Mouse (Mus musculus): ENCODE measurements around the gene Etfa.

Gene Etfa

DNA sequence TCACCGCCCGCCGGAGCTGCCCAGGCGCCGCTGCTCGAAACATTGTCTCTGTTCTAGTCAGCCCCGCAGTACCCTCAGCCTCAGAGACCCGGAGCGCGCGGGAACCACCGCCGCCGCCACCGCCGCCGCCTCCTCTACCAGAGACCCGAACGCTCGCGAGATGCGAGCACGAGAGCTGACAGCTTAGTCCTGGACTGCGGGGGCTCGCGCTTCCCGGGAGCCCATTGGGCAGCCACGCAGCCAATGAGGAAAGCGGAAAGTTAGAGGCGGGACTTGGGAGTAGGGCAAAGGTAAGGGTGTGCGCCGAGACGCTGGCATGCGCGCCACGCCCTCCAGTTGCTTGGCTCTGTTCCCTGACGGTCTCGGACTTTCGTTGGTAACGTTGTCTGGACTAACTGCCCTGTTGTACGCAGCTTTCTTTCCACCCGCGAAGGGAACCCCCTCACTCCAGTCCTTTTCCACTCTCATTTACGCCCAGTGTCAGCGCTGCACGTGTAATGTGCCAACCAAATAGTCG lies at the start of gene Etfa:
Gene Etfa (minus strand): TSS at position 217 of the 517 bp plus-strand sequence.
- peak; percentile 90 to 92 for DNase-seq

DNA sequence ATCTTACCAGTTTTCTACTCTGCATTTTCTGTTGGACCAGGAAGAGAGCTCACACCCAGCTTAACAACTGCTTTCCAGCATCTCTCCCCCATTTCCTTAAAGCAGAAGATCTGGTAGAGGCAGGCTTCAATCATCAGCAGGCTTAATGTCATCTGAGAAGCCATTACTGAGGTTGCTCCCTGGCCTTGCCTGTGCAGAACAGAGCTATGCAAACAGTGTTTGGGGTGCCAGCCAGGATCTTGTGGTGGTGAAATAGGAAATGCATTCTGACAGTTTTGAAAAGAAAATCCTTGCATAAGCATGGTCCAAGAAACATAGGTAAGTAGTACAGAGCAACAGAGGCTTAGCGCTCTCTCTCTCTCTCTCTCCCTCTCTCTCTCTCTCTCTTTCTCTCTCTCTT lies 48.9 kb upstream of the Etfa start:
- no peak for DNase-seq

DNA sequence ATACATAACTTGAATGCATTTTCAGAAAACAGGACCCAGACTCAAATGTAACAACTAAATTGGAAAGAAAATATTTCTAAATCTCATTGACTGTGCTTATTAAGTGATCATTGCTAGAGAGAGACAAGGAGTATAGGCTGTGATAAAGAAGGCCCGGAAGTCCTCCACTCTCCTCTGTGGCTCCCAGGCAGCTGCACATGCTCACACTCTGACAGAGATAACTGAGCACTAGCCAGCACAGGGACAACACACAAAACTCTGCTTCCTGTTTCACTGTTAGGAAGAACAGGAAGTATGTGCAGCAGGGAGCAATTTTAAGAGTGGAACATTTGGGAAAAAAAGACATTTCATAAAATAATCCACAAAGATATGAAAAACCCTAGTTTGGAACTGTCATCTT lies 42.9 kb upstream of the Etfa start:
- DNase-seq, result no peak

DNA sequence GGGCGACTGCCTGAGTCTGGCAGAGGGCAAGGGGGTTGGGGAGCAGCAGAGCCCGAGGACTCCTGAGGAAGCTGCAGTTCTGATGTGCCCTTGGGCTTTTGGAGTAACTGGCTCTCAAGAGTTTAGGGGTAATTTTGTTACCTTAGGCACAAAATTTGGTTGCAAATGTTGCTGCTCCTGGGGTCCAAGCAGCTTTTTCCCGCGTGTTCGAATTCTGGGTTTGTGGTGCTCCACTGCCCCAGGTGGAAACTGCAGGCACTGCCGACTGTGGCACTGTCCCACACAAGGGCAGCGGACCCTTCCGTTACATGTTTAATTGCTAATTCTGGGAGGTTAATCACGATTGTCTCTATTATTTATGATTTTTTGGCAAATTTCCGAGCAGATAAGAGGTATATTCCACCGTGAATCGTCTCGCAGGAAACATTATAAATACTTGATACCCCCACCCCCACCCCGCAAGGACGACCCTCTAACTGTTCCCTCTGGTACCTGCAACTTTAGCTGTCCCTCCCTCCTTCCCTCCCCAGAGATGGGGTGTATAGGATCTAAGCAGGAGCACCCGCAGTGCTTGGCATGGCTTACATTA lies 37.4 kb upstream of the Etfa start:
- no peak for DNase-seq

DNA sequence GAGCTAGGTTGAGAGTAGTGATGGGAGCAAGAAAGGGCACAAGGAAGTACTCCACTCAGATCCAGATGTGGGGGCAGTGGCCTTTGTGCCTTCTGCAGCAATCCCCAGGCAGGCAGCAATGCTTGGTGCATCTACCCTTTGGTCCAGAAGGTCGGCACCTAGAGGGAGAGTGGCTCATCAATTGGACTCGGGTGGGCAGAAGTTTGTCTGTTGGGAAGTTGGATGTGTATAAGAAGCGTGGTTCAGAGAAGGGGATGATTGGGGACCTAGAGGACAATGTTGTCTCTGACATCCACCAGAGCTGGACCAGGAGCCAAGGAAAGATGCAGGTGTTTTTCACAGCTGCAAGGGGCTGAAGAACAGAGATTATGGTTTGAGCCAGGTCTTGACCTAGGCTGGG lies 36.8 kb upstream of the Etfa start:
- no peak for DNase-seq

DNA sequence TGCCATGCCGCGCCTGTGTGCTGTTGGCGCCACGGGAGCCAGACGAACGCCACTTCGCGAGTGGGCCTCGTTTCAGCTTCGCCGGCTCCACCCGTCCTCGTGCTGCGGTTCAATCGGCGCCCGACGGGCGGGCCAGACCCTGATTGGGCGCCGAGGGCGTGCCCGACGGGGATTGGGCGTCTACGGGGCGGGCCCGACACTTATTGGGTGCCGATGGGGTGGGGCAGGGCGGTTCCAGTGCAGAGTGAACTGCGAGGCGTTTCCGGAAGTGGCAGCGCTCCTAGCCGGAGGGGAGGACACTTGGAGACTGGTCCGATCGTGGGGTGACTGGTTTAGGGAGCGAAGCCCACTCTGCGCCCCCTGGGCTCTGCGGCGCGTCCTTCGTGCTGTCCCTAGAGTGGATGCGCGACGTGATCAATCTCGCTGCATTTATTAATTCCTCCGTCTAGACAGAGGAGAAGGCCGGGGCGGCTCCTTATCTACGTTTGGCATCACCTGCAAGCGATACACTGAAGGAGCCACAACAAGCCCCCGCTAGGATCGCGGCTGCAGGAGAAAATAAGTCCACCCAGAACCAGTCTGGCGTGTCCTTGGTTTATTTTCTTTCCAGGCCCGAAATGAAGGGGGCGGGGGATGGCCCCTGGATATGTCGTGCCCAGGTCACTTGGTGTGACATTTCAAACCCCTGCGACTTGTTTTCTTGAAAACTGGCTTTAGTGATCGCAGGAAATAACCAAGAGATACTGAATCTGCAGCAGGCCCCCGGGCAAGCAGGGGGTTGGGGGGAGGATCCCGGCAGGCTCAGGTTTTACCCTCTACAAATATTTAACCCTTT lies 34.4 kb upstream of the Etfa start:
- peak in 1 of 2 experiments; percentile 14 for DNase-seq

DNA sequence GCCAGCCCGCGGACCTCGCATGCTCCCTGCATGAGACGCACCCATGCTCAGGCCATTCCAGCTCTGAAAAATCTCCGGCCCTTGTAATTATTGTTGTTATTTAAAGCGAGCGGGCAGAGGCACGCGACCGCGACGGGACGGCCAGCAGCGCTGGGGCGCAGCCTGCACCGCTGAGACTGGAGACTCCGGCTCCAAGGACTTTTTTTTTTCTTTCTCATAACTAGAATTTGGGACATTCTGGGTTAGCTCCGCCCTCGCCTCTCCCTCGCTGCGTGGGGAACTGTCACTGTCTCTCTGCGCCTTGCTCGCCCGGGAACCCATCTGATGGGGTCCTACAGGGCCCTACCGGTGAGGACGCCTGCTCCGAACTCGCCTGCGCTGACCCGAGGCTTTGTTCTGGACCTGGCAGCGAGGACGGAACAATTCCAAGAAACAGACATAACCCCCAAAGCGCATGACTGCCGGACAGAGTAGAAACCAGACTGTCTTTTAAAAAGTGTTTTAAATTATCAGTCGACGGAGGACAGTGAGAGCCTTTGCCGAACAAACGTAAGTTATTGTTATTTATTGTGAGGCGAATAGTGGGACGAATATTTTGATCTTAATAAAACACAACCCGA lies 33.6 kb upstream of the Etfa start:
- peak in 1 of 2 experiments; percentile 14 for DNase-seq

DNA sequence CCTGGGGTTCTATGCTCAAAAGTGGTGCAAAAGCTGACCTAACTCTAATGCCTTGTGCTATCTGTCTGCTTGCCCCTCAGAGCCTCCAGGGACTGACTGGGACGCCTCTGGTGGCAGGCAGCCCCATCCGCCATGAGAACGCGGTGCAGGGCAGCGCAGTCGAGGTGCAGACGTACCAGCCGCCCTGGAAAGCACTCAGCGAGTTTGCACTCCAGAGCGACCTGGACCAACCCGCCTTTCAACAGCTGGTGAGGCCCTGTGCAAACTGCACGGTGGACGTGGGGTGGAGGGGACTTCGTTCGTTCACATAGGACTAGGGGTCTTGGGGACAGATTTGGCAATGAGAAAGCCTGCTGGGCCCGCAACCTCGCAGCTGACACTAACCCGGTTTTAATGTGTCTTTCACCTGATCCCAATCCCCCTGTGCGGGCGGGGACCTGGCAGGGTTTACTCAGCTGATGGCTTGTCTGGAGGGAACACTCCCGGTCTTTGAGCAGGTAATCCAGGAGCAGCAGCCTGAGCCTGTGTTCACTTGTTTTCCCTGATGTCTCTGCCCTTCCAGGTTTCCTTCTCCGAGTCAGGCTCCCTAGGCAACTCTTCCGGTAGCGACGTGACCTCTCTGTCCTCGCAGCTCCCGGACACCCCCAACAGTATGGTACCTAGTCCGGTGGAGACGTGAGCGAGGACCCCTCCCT lies 33.0 kb upstream of the Etfa start:
- peak; percentile 19 to 52 for DNase-seq

DNA sequence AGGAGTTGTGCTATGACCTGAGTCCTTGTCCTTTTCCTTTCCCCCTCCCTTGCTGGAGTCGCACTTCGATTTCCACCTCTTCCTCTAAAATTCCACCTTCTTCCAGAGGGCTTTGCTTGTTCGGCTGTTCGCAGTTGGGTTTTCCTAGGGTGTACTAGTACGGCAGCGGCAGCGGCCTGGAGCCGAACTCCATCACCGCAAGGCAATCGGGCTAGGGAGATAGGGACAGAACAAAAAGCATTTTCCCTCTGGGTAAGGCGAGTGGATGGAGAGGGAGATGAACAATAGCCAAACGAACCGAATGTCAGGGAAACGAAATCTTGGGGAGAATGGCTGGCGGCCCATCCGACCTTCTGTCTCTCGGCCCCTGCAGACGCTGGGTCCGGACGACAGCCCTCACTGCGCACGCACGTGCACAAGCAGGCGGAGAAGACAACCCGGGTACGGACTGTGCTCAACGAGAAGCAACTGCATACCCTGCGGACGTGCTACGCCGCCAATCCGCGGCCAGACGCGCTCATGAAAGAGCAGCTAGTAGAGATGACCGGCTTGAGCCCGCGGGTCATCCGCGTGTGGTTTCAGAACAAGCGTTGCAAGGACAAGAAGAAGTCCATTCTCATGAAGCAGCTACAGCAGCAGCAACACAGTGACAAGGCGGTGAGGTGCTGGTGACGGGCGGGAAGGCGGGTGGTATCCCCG lies 31.8 kb upstream of the Etfa start:
- peak; percentile 27 to 66 for DNase-seq

DNA sequence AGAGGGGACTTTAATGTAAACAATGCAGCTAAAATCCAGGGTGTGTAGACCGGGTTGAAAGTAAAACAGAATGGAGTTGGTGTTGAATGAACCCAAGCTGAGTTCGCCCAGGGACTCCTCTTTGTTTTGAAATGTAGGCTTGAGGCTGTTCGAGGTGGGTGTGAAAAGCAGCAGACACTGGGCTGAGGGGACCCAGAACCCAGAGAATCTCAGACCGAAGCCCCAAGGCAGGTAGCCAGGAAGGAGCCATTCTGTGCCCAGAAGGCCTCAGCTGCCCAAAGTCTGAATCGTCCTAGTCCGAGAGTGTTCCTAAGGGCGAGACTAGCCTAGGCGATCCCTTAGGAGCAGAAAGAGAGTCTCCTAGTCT lies 31.3 kb upstream of the Etfa start:
- no peak for DNase-seq

DNA sequence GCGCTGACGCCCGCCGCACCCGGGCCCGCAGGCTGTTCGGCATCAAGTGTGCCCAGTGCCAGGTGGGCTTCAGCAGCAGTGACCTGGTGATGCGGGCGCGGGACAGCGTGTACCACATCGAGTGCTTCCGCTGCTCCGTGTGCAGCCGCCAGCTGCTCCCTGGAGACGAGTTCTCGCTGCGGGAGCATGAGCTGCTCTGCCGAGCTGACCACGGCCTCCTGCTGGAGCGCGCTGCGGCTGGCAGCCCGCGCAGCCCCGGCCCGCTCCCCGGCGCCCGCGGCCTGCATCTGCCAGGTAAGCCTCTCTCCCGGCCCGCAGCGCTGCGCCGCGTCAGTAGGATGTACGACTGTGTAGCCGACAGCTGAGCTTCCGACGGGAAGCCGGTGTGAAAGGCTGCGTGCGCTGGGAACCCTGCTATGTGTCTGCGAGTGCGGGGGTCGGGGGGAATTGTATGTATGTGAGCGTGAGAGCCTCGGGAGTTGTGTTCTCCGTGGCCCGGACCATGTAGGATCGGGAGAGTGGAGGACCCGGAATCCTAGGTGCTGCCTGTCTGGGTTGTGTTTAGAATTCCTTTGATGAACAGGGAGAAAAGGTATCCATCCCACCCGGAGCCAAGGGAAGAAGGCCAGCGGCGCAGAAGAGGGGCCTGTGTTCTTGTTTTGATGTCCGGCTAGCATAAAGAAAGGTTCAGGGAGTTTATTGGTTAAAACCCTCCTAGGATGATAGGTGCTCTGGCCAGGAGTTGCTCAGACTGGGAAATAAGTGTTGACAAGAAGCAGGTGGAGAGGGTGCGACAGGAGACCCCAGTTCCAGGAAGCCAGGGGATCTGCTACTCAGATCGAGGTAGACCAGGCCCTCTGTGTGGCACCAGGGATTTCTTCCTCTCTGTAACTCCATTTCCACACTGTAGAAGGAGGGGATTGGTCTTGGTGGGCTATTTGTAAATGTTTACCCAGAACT lies 30.6 kb upstream of the Etfa start:
- peak in 1 of 2 experiments; percentile 11 for DNase-seq

DNA sequence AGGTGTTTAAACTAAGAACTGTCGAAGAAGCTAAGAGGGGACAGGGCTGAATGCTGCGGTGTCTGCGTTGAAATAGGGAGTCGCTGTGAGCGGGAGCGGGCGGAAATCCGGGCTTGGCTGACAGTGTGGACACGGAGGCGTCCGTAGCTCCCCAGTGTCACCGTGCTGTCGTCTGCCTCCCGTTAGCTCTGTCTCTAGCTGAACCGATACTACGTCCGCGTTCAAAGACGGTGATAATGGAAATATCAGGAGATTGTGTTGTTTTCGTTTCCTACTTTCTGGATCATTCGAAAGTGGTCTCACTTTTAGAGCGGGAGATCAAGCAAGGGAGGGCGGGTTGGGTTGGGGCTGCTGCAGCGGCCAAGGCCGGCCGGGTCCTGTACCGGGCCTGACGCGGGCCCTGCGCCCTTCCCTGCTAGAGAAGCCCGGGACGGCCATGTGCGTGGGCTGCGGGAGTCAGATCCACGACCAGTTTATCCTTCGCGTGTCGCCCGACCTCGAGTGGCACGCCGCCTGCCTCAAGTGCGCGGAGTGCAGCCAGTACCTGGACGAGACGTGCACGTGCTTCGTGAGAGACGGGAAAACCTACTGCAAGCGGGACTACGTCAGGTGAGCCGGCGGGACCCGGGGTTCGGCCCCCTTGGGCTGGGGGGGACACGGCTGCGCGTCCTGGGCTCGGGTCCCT lies 29.8 kb upstream of the Etfa start:
- peak; percentile 21 to 39 for DNase-seq

DNA sequence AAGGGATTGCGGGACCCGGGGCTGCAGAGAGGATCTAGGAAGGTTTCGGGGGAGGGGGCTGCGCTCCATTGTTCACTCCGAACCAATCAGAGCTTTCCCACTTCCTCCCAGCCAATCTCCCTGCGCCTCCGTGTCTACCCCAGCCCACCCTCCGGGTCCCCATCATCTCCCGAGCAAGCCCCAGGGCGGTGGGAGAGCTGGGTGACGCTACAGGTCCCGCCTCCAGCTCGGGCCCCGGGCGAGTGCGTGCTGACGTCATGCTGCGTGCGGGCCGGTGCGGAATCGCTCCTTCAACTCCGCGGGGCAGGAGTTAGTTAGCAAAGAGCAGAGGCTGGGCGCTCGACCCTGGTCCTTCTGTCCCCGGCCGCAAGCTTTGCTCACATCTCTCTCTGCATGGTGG lies 28.8 kb upstream of the Etfa start:
- peak in 1 of 2 experiments; percentile 25 for DNase-seq

DNA sequence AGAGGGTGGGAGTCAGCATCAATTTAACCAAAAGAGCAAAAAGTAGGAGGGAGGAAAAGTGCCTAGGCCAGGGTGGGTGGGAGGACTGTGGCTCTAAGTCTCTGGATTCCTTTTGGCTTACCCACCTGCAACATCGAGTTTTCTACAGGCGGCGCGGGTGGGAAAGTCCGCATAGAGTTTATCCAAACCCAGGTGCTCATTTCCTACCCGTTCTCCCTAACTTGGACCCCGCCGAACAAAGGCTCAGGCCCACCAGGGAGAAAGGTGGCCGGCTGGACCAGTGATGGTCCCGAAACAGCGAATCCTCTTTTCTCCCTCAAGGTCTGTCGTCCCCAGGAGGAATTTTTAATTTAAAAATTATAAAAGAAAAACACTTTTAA lies 28.3 kb upstream of the Etfa start:
- DNase-seq, result peak in 1 of 2 experiments; percentile 30

DNA sequence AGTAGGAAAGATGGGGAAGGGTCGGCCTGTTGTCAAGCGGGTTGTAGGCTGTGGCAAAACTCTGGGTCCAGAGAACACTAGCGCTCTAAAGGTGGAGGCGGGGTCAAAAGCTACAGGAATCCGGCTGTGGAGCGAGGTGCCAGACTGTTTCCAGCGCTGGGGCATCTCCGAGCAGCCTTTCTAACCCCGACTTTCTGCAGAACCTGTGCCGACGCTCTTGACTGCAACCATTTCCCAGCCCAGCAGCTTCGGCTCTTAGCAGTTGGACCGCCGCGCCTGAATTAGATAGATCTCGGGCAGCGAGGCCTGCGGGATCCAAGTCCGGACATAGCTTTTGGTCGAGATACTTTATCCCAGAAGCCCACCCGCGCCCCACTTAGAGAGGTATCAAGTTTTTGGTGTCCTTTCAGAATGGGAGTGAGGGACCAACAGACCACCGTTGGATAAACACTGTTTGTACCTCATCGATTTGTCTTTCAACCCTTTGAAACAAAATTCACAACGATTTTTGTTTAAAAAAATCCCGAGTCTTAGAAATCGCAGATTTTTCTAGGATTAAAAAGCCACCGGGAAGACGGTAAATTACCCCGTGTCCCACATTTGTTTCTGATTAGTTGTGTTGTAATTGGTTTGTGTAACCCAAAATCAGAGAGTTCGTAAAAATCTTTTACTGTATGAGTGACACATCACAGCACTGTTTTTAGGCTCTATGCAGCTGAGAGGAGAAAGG lies 27.8 kb upstream of the Etfa start:
- DNase-seq, result peak in 1 of 2 experiments; percentile 36

DNA sequence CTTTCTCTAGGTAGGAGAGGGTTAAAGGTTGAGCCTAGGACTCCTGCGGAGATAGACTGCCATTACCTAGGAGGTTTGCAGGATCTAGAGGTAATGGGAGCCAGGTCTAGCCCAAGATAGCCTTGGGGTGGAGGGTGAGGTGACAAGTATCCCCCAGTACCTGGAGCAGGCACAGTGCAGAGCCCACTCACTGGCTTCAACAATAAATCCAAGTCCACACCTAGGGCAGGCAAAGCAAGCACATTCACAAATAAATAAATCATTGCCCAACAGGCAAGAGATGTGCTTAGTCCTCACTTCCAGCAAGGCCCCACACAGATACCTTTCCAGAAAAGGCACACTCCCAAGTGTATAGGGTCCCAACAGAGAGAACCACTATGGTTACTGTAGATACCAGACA lies 27.0 kb upstream of the Etfa start:
- DNase-seq, result no peak

DNA sequence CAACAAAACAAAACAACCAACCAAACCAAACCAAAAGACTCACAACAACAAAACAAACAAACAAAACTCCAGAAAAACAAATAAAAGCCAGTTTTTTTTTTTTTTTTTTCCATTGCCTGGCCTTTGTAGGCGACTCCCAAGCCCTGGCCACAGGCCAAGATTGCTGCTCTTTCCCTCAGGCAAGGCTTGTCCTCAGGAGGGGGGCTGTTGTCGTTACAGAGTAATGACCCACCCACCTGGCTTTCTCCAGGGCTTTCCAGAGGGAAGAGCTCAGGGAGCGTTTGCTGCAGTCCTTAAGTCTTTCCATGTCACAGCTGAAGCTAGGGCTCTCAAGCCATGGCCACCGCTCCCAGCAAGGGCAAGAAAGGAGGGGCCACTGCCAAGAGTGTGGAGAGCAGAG lies 26.3 kb upstream of the Etfa start, which contains the start of gene Isl2:
Gene Isl2 (plus strand): TSS at position 296 of the 400 bp plus-strand sequence.
- DNase-seq, result no peak

DNA sequence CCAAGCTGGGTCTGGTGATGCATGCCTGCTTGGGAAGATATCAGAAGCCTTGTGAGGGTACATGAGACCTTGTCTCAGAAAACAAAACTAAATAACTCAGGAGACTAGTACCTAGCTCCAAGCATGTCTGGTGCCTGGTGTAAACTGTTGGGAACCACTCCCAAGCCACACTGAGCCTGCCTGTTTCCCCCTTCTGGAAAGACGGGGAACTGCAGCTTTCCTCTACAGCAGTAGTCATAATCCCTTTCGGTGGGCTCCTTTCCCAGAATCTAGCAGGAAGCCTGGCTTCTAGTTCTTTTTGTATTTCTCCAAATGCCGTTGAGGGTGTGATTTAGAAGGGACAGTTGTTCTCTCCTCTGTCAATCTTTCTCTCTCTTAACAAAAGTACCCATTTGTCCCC lies 23.9 kb upstream of the Etfa start:
- peak; percentile 41 to 50 for DNase-seq

DNA sequence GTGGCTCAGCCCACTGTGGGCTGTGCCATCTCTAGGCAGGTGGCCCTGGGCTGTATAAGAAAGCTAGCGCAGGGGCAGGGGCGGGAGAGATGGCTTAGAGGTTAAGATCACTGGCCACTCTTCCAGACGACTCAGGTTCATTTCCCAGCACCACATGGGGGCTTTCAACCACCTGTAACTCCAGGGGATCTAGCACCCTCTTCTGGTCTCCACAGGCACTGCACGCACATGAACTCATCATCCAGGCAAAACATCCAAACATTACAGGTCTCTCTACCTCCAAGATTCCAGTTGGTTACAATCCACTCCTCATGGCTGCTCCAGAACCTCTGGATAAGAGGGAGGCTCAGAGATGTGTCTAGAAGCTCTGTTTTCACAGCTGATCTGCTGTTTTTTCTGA lies 13.7 kb upstream of the Etfa start:
- no peak for DNase-seq

DNA sequence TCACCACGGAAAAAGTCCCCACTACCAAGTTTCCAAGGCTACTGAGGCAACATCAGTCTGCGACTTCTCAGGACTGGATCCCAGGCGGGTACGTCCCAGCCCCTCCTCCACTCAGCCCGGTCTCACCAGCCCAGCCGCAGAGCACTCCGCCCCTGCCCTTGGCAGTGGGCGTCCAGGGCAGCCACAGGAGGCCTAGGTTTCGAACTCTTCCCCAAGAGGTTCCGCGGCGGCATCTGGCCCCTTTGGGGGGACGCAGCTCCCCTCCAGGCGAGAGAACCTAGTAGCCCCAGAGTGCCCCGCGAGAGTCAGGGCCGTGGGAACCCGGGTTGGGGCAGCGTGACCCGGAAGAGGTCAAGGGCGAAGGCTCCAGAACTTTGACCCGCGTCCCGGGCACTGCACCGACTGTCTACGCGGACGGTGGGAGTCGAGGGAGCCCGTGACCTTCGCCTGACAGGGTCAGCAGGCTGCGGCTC lies 486 bp downstream of the Etfa start:
- peak in 1 of 2 experiments; percentile 36 for DNase-seq

Data from cerebellum, postnatal 36 days (tissue).